Mouse (Mus musculus) neutrophil, adult 5-6 weeks (primary cell): Measurements from ENCODE around the gene Fam168a. TPM values are rescaled to one million over a fixed set of nuclear protein-coding genes. Genes with fewer than 3 reads are reported as not detected.
A peak's percentile ranks its signal among the peaks of the same experiment; 100 is the strongest.

Experiments used
- ATAC-seq: fragments of 151-379, 151-347 bp; 2 replicates; pipeline ENCODE4 v1.8.0; 2017; ENCODE audit warnings: mild to moderate bottlenecking, moderate TSS enrichment; ENCODE audit not compliant: insufficient number of reproducible peaks, poor library complexity, low FRiP score, severe bottlenecking; ENCODE audit errors: extremely low read depth
- total RNA-seq: library from RNA; stranded (forward); fragments of 200-1000 nt; gene quantifications from 2 replicates; pipeline ENCODE4 v1.2.3, GENCODE M21; 2017

Fam168a gene
- total RNA-seq, 1 experiment from 2014 or later = 13.4 TPM

- ATAC-seq = no peak
These were observed 147.8 kb downstream of the Fam168a start for GRCm38 (mm10) chr7:100854137-100854814.

- no peak for ATAC-seq
These were observed 148.4 kb downstream of the Fam168a start for GRCm38 (mm10) chr7:100854861-100855260.

GRCm38 (mm10) chr7:100855300-100855699 is 148.9 kb downstream of the Fam168a start:
- no peak for ATAC-seq

GRCm38 (mm10) chr7:100855795-100856573 is 149.5 kb downstream of the Fam168a start:
- peak; percentile 79 for ATAC-seq

- no peak for ATAC-seq
These were observed 154.0 kb downstream of the Fam168a start for GRCm38 (mm10) chr7:100860450-100860849.

GRCm38 (mm10) chr7:100861209-100861608 is 154.8 kb downstream of the Fam168a start:
- ATAC-seq = no peak

GRCm38 (mm10) chr7:100862353-100862752 is 155.9 kb downstream of the Fam168a start:
- ATAC-seq = no peak

- ATAC-seq = peak; percentile 91
These were observed 156.6 kb downstream of the Fam168a start, which contains the start of gene Relt for GRCm38 (mm10) chr7:100862828-100863638. Gene Relt (minus strand): TSS chr7:100863446.

GRCm38 (mm10) chr7:100866675-100867074 is 160.2 kb downstream of the Fam168a start:
- 0 out of 2 replicates have a peak, but pooled peaks have one; percentile 31 for ATAC-seq

- ATAC-seq = no peak
These were observed 161.1 kb downstream of the Fam168a start for GRCm38 (mm10) chr7:100867561-100867960.

- ATAC-seq = peak; percentile 33
These were observed 162.1 kb downstream of the Fam168a start for GRCm38 (mm10) chr7:100868551-100868950.

GRCm38 (mm10) chr7:100869877-100870629 is 163.6 kb downstream of the Fam168a start:
- no peak for ATAC-seq

GRCm38 (mm10) chr7:100871355-100871754 is 164.9 kb downstream of the Fam168a start:
- ATAC-seq = no peak

GRCm38 (mm10) chr7:100871892-100872291 is 165.5 kb downstream of the Fam168a start:
- no peak for ATAC-seq

- no peak for ATAC-seq
These were observed 166.8 kb downstream of the Fam168a start for GRCm38 (mm10) chr7:100873197-100873596.

GRCm38 (mm10) chr7:100875822-100876221 is 169.4 kb downstream of the Fam168a start:
- no peak for ATAC-seq

- ATAC-seq = no peak
These were observed 169.9 kb downstream of the Fam168a start for GRCm38 (mm10) chr7:100876293-100876692.

GRCm38 (mm10) chr7:100876771-100877170 is 170.3 kb downstream of the Fam168a start:
- ATAC-seq = no peak

- no peak for ATAC-seq
These were observed 173.2 kb downstream of the Fam168a start for GRCm38 (mm10) chr7:100879595-100879994.
